Mouse (Mus musculus) testis, adult 2 months (tissue): ENCODE results near the gene Camta1.

Experiments
- CTCF ChIP-seq: fragments of 200-500 bp; IDR thresholded peaks from 2 replicates; pipeline ENCODE4 v1.5.1; 2012; ENCODE audit warnings: low read depth, mild to moderate bottlenecking, inconsistent platforms, low read length, moderate library complexity; ENCODE audit not compliant: control insufficient read depth, insufficient read depth, insufficient replicate concordance
- POLR2A ChIP-seq: fragments of 200-500 bp; IDR thresholded peaks from 2 replicates; pipeline ENCODE4 v1.6.1; 2012; ENCODE audit warnings: low read depth, mild to moderate bottlenecking, inconsistent platforms, low read length, moderate library complexity; ENCODE audit not compliant: control insufficient read depth

DNA sequence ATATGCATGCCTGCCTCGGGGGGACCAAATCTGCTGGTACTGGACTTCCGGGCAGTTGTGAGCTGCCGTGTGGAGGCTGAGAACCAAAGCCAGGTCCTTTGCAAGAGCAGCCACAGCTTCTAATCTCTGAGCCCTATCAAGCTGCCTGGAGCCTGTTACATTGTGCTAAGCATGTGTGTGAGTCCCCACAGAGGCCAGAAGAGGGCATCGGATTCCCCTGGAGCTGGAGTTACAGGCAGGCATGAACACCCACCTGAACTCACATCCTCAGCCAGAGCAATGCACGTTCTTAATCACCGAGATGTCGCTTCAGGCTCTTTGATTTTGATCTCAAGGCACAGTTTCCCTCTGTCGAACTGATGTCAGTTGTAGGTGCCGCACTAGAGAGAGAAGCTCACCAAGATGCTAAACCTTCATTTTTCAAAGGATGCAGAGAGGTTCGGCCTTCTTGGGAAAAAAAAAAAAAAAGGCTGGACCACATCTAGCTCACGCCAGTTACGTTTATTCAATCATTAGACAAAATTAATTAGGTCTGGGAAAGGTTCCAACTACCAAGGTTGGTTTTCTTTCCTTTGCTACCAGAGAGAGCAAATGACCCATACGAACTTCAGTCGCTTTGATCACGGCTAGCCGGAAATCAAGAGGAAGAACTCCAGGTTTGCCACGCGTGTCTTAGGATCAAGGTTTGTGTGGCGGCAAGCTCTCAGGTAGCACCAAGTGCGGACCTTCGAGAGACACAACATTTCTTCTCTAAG is 883.3 kb downstream of the Camta1 start:
- TF ChIP-seq POLR2A (no peak), CTCF (no peak)
